Mouse (Mus musculus): ENCODE measurements around the gene Tubgcp4. TPM values are rescaled to one million over a fixed set of nuclear protein-coding genes. Genes with fewer than 3 reads are reported as not detected.

Gene Tubgcp4
- polyA plus RNA-seq, 1 experiment from 2014 or later = 60.7 TPM

Other genes with a start within 250 kb of the Tubgcp4 start
- 17.9 and 24.0 TPM in 2 replicates for gene Ubr1, start 199.9 kb upstream of the Tubgcp4 start, polyA plus RNA-seq (2014; fragmentation: Nextera tagmentation; extraction: Ambion mirVana)
- 2.1 and 2.8 TPM in 2 replicates for gene Tmem62, start 193.6 kb upstream of the Tubgcp4 start, polyA plus RNA-seq (2014; fragmentation: Nextera tagmentation; extraction: Ambion mirVana)
- 33.3 and 40.9 TPM in 2 replicates for gene Ccndbp1, start 162.3 kb upstream of the Tubgcp4 start, polyA plus RNA-seq (2014; fragmentation: Nextera tagmentation; extraction: Ambion mirVana)
- gene Epb42, start 133.6 kb upstream of the Tubgcp4 start, polyA plus RNA-seq (2014; fragmentation: Nextera tagmentation; extraction: Ambion mirVana) = 6.5 and 6.7 TPM in 2 replicates
- gene Tgm5, start 84.8 kb upstream of the Tubgcp4 start, polyA plus RNA-seq (2014; fragmentation: Nextera tagmentation; extraction: Ambion mirVana) = not detected in 2 replicates
- not detected in 2 replicates for gene Tgm7, start 60.9 kb upstream of the Tubgcp4 start, polyA plus RNA-seq (2014; fragmentation: Nextera tagmentation; extraction: Ambion mirVana)
- 28.2 and 29.0 TPM in 2 replicates for gene Adal, start 30.2 kb upstream of the Tubgcp4 start, polyA plus RNA-seq (2014; fragmentation: Nextera tagmentation; extraction: Ambion mirVana)
- gene Lcmt2, start 30.0 kb upstream of the Tubgcp4 start, polyA plus RNA-seq (2014; fragmentation: Nextera tagmentation; extraction: Ambion mirVana) = 23.0 and 25.2 TPM in 2 replicates
- 10.2 and 13.6 TPM in 2 replicates for gene Zscan29, start 471 bp downstream of the Tubgcp4 start, polyA plus RNA-seq (2014; fragmentation: Nextera tagmentation; extraction: Ambion mirVana)
- 84.7 and 88.7 TPM in 2 replicates for gene Trp53bp1, start 100.8 kb downstream of the Tubgcp4 start, polyA plus RNA-seq (2014; fragmentation: Nextera tagmentation; extraction: Ambion mirVana)
- gene Map1a, start 118.9 kb downstream of the Tubgcp4 start, polyA plus RNA-seq (2014; fragmentation: Nextera tagmentation; extraction: Ambion mirVana) = 4.0 and 4.8 TPM in 2 replicates
- gene Ppip5k1, start 184.7 kb downstream of the Tubgcp4 start, polyA plus RNA-seq (2014; fragmentation: Nextera tagmentation; extraction: Ambion mirVana) = 6.9 and 8.3 TPM in 2 replicates
- gene Ckmt1, start 187.1 kb downstream of the Tubgcp4 start, polyA plus RNA-seq (2014; fragmentation: Nextera tagmentation; extraction: Ambion mirVana) = 9.7 and 12.6 TPM in 2 replicates
- gene Strc, start 216.5 kb downstream of the Tubgcp4 start, polyA plus RNA-seq (2014; fragmentation: Nextera tagmentation; extraction: Ambion mirVana) = not detected in 2 replicates
- gene Pdia3, start 243.1 kb downstream of the Tubgcp4 start, polyA plus RNA-seq (2014; fragmentation: Nextera tagmentation; extraction: Ambion mirVana) = 589 and 609 TPM in 2 replicates
- gene Catsper2, start 243.1 kb downstream of the Tubgcp4 start, polyA plus RNA-seq (2014; fragmentation: Nextera tagmentation; extraction: Ambion mirVana) = 1.8 and 2.0 TPM in 2 replicates